Mouse (Mus musculus) intestine, embryonic 16.5 days (tissue): ENCODE results near the gene Rpn2. TPM values are rescaled to one million over a fixed set of nuclear protein-coding genes. Genes with fewer than 3 reads are reported as not detected.

Experiments used
- ATAC-seq: fragments of 200-750 bp; cut with Nextera tagmentation; 2 replicates; pipeline ENCODE4 v1.8.0; 2017; ENCODE audit warnings: moderate TSS enrichment, moderate library complexity
- H3K27ac ChIP-seq: fragments of 300-500 bp; sonication (generic); 2 replicates; pipeline ENCODE4 v1.5.1; 2014; ENCODE audit warnings: mild to moderate bottlenecking, low read length
- H3K27me3 ChIP-seq: fragments of 300-500 bp; sonication (generic); replicated peaks from 2 replicates; pipeline ENCODE4 v1.6.1; 2014; ENCODE audit warnings: low read length, control low read depth, mixed read lengths; ENCODE audit not compliant: control insufficient read depth, insufficient read depth
- H3K36me3 ChIP-seq: fragments of 300-500 bp; sonication (generic); 2 replicates; pipeline ENCODE4 v1.6.1; 2014; ENCODE audit warnings: low read length, control low read depth; ENCODE audit not compliant: control insufficient read depth, insufficient read depth
- H3K4me1 ChIP-seq: fragments of 300-500 bp; sonication (generic); 2 replicates; pipeline ENCODE4 v1.6.1; 2014; ENCODE audit warnings: low read length, control low read depth, mixed read lengths; ENCODE audit not compliant: control insufficient read depth, insufficient read depth
- H3K4me2 ChIP-seq: fragments of 300-500 bp; sonication (generic); 2 replicates; pipeline ENCODE4 v1.6.1; 2014; ENCODE audit warnings: low read depth, low read length, control low read depth
- H3K4me3 ChIP-seq: fragments of 300-500 bp; sonication (generic); 2 replicates; pipeline ENCODE4 v1.5.1; 2014; ENCODE audit warnings: mild to moderate bottlenecking, low read length
- H3K9ac ChIP-seq: fragments of 300-500 bp; sonication (generic); 2 replicates; pipeline ENCODE4 v1.6.1; 2014; ENCODE audit warnings: low read depth, low read length
- H3K9me3 ChIP-seq: fragments of 300-500 bp; sonication (generic); 2 replicates; pipeline ENCODE4 v1.6.1; 2016; ENCODE audit warnings: low read length, control low read depth; ENCODE audit not compliant: control insufficient read depth
- WGBS: fragments of 180-500 bp; shearing (Covaris S2); extraction: QIAGEN DNeasy Blood & Tissue Kit; methylation state at CpG from one replicate; pipeline ENCODE4 v1.1.7; 2014; 5-methylcytosine and 5-hydroxymethylcytosine counted together
- polyA plus RNA-seq: library from polyadenylated mRNA; unstranded; fragments of >200 nt; fragmentation: Nextera tagmentation; extraction: Ambion mirVana; gene quantifications from 2 replicates; pipeline ENCODE4 v1.2.1, GENCODE M21; 2015

Gene Rpn2
- polyA plus RNA-seq: 341 and 355 TPM in 2 replicates

DNA sequence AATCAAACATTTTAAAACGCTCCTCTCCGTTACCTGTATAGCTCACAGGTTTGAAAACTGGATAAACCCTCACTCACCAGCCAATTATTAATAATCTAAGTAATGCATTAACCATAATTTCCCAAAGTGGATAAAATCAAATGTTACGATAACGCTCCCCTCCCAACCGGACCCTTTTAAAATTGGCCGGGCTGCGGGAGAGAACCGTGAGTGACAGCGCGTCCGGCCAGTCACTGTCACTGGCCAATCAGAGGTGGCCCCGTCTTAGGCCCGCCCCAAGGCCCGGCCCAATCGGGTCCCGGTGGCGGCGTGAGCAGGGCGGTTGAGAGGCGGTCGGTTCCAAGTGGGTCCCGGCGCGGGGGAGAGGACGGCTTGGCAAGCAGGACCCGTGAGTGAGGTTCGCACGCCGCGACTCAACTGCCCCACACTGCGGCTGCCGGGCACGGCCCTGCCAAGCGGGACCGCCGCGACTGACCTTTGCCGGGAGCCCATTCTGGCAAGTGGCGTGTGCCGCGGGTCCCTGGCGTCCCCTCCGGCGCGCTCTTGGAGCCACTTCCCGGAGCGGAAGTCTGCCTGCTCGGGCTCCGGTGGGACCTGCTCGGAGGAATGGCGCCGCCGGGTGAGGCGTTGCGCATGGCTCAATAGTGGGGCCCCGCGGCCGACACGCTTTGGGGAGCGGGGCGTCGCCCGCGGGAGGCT, at the start of gene Rpn2:
Gene Rpn2, plus strand, starts transcription at position 301 of the 699 bp plus-strand sequence.
- H3K9ac ChIP-seq: peak within 1 kb of the TSS; percentile 96
- WGBS: under 1% methylated on average over 64 of the region's 64 CpGs
- peak within 1 kb of the TSS; percentile 62 for H3K4me2 ChIP-seq
- ATAC-seq: peak; percentile 100
- peak within 1 kb of the TSS; percentile 92 for H3K27ac ChIP-seq
- H3K4me1 ChIP-seq: peaks cover 17% of the 10 kb centered on the region
- H3K27me3 ChIP-seq: no peaks in the 10 kb centered on the region
- no peaks in the 10 kb centered on the region for H3K9me3 ChIP-seq
- H3K36me3 ChIP-seq: peaks cover 7% of the 10 kb centered on the region
- H3K4me3 ChIP-seq: peak within 1 kb of the TSS; percentile 89

DNA sequence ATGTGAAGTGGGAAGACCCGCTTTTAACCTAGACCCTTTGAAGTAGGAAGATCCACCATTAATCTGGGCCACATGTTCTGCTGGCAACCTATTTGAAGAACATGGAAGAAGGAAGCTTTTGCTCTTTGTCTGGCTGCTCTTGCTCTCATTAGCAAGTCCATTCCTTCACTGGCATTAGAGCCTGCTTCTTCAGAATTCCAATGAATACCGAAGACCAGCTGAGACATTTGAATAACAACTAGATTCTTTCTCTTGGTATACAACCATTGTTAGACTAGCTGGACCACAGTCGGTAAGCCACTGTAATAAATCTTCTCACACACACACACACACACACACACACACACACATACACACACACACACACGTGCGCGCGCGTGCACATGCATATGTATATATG, 42.9 kb upstream of the Rpn2 start:
- no peak for ATAC-seq
- Histone ChIP-seq H3K9me3 (no peaks in the 10 kb centered on the region), H3K36me3 (no peaks in the 10 kb centered on the region), H3K9ac (no peak overlapping the region), H3K27me3 (no peaks in the 10 kb centered on the region), H3K4me3 (no peak overlapping the region), H3K4me2 (no peak overlapping the region), H3K4me1 (no peaks in the 10 kb centered on the region), H3K27ac (no peak overlapping the region)
- WGBS: 90% methylated on average over 8 of the region's 8 CpGs

DNA sequence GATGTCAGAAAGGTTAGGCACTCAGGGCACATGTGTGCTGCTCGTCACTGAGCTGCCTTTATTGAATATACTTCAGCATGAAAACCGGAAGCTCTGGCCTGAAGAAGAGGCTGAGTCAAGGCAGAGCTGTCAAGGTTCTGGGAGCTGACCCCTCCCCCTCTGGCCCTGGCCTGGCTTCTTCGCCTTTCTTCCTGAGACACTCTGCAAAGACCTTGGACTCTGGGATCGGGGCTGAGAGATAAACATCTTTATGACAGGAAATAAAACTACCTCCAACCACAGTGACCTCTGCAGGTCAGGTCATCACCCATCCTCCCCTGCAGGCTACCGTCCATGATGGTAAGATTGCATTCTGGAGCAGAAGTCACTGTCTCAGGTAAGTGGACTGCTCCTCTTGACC, 33.8 kb upstream of the Rpn2 start:
- Histone ChIP-seq H3K4me2 (no peak overlapping the region), H3K9ac (no peak overlapping the region), H3K36me3 (no peaks in the 10 kb centered on the region), H3K9me3 (no peaks in the 10 kb centered on the region), H3K4me3 (no peak overlapping the region), H3K27me3 (no peaks in the 10 kb centered on the region), H3K27ac (peak overlapping the region; percentile 53), H3K4me1 (peaks cover 5% of the 10 kb centered on the region; the same call in 1 of the 2 replicates)
- 11% methylated on average over 5 of the region's 5 CpGs for WGBS
- ATAC-seq: peak; percentile 88

DNA sequence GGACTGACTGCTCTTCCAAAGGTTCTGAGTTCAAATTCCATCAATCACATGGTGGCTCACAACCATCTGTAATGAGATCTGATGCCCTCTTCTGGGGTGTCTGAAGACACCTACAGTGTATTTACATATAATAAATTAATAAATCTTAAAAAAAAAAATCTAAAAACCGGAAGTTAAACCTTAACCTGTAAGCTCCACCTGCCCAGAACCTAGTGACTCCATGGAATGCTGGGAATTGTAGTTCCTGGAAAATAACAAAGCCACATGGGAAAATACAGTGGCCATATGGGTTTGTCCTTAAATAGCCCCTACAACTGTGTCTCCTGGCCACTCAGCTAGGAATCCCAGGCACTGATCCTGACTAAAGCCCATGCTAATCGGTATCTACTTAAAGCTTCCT, 33.2 kb upstream of the Rpn2 start:
- H3K9ac ChIP-seq: no peak overlapping the region
- H3K4me3 ChIP-seq: no peak overlapping the region
- H3K4me1 ChIP-seq: peaks cover 5% of the 10 kb centered on the region; the same call in 1 of the 2 replicates
- no peaks in the 10 kb centered on the region for H3K27me3 ChIP-seq
- H3K9me3 ChIP-seq: no peaks in the 10 kb centered on the region
- 71% methylated on average over 2 of the region's 2 CpGs for WGBS
- H3K4me2 ChIP-seq: no peak overlapping the region
- H3K36me3 ChIP-seq: no peaks in the 10 kb centered on the region
- peak overlapping the region; percentile 53 for H3K27ac ChIP-seq
- peak; percentile 42 for ATAC-seq

DNA sequence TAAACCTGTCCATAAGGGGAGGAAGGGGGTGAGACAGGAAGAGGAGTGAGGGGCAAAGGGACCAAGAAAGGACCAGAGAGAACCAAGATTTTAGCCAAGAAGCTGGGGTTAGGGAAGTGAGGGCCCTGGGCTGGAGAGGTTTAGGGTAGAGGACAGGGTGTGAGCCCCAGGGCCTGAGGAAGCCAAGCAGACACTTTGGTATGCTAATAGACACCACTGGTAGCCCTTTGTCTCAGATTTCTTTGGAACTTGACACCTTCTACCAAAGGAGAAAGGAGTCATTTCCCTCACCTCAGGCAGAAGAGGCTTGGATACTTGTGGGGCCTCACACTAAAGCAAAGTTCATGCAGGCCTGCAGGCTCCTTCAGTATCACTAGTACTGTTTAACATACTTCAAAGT, 30.7 kb upstream of the Rpn2 start:
- Histone ChIP-seq H3K9ac (no peak overlapping the region), H3K9me3 (no peaks in the 10 kb centered on the region), H3K27me3 (no peaks in the 10 kb centered on the region), H3K4me3 (no peak overlapping the region), H3K36me3 (no peaks in the 10 kb centered on the region), H3K4me2 (no peak overlapping the region), H3K27ac (peak overlapping the region; percentile 19; the same call in 1 of the 2 replicates), H3K4me1 (peaks cover 5% of the 10 kb centered on the region; the same call in 1 of the 2 replicates)
- no peak for ATAC-seq

DNA sequence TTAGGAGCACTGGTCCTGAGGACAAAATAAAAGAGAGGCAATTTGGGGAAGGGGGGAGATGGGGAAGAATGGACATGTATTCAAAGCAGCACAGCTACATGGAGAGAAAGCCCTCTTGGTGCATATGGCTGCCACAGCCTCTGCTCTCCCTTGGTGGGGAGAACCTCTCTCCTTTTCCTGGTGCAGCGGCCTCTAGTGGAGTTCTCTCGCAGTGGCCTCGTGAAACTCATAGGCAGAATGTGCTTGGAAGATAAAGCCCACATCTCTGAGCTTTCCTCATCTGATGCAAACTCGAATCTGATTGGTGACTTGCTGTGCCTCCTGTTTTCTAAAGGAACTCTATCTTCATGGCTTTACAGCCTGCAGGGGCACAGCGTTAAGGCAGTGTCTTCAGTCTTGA, 19.1 kb upstream of the Rpn2 start:
- ATAC-seq: peak; percentile 44; the same call in 1 of the 2 replicates
- H3K27ac ChIP-seq: no peak overlapping the region
- no peak overlapping the region for H3K4me3 ChIP-seq
- H3K4me2 ChIP-seq: no peak overlapping the region
- peaks cover 10% of the 10 kb centered on the region for H3K4me1 ChIP-seq
- no peaks in the 10 kb centered on the region for H3K27me3 ChIP-seq
- H3K9me3 ChIP-seq: no peaks in the 10 kb centered on the region
- WGBS: 4% methylated on average over 5 of the region's 5 CpGs
- no peaks in the 10 kb centered on the region for H3K36me3 ChIP-seq
- H3K9ac ChIP-seq: no peak overlapping the region

DNA sequence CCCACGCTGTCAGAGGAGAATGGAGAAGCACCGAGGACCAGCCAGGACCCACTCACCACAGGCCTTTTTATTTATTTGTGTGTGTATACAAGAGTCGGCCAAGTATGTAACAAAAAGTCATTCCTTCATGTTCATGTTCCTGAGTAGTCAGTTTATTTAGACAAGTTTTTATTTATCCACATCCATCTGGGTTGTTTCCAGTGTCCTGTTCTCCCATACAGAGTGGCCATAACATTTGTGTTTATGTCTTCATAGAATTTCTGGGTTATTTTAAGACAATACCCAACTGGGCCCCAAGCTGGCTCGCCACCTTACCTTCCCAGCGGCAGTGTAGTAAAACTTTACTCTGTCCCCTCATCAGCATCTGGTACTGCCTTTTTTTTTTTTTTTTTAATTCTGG, 16.9 kb upstream of the Rpn2 start:
- Histone ChIP-seq H3K4me1 (peaks cover 10% of the 10 kb centered on the region), H3K4me3 (no peak overlapping the region), H3K27ac (no peak overlapping the region), H3K27me3 (no peaks in the 10 kb centered on the region), H3K36me3 (no peaks in the 10 kb centered on the region), H3K9me3 (no peaks in the 10 kb centered on the region), H3K9ac (no peak overlapping the region), H3K4me2 (no peak overlapping the region)
- ATAC-seq: peak; percentile 16; the same call in 1 of the 2 replicates
- 51% methylated on average over 5 of the region's 5 CpGs for whole genome bisulfite sequencing

DNA sequence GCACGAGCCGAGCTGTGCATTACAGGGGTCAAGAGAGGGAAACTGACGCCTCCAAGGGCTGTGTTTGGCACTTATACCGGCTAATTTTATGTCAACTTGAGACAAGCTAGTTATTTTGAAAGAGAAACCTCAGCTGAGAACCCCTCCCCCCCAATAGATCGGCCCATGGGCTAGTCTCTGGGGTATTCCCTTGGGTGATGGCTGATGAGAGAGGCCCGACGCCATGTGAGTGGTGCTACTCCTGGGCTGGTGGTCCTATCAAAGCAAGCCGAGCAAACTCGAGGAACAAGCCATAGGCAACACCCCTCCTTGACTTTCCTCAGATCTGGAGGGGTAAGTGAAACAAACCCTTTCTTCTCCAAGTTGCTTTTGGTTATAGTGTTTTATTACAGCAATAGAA, 16.3 kb upstream of the Rpn2 start:
- no peak overlapping the region for H3K4me3 ChIP-seq
- H3K9ac ChIP-seq: no peak overlapping the region
- H3K36me3 ChIP-seq: no peaks in the 10 kb centered on the region
- no peaks in the 10 kb centered on the region for H3K9me3 ChIP-seq
- H3K4me2 ChIP-seq: peak overlapping the region; percentile 11; the same call in 1 of the 2 replicates
- peaks cover 10% of the 10 kb centered on the region for H3K4me1 ChIP-seq
- ATAC-seq: peak; percentile 45; the same call in 1 of the 2 replicates
- peak overlapping the region; percentile 35; the same call in 1 of the 2 replicates for H3K27ac ChIP-seq
- 54% methylated on average over 9 of the region's 9 CpGs for WGBS
- H3K27me3 ChIP-seq: no peaks in the 10 kb centered on the region

DNA sequence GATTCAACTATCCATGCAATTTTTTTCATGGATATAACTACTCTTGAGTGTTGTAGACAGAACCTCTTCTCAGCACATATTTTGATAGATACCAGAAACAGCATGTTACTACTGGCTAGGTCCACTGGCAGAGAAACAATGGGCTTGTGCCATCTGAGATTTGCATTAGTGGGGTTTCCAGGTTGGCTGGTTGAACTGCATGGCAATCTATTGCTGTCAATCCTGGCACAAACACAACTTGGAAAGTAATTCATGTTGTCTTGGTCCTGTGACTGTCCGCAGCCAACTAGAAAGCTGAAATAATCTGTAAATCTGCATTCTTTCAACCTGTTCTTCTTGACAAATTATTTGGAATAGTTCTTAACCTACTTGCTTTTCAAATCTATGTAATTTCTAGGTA, 15.7 kb upstream of the Rpn2 start:
- H3K9me3 ChIP-seq: no peaks in the 10 kb centered on the region
- H3K4me2 ChIP-seq: no peak overlapping the region
- no peak for ATAC-seq
- peaks cover 10% of the 10 kb centered on the region for H3K4me1 ChIP-seq
- H3K4me3 ChIP-seq: no peak overlapping the region
- no peak overlapping the region for H3K9ac ChIP-seq
- no peaks in the 10 kb centered on the region for H3K27me3 ChIP-seq
- H3K36me3 ChIP-seq: no peaks in the 10 kb centered on the region
- H3K27ac ChIP-seq: no peak overlapping the region
- WGBS: 93% methylated on average over 1 of the region's 1 CpGs
